Mouse (Mus musculus) lung, adult 2 months (tissue): ENCODE results near the gene Rfx7. TPM values are rescaled to one million over a fixed set of nuclear protein-coding genes. Genes with fewer than 3 reads are reported as not detected.

Experiments
- DNase-seq: peaks from one replicate; pipeline ENCODE4 v3.0.0; 2022
- H3K4me1 ChIP-seq: fragments of 200-500 bp; 2 replicates; pipeline ENCODE4 v1.6.1; 2011; ENCODE audit warnings: low read length; ENCODE audit not compliant: control insufficient read depth, insufficient read depth
- H3K4me3 ChIP-seq: fragments of 200-500 bp; replicated peaks from 2 replicates; pipeline ENCODE3; 2011; ENCODE audit warnings: low read depth, mild to moderate bottlenecking, control low read depth, low read length; ENCODE audit errors: extremely low read depth
- CTCF ChIP-seq: fragments of 200-500 bp; IDR thresholded peaks from 2 replicates; pipeline ENCODE4 v1.5.1; 2011; ENCODE audit warnings: mild to moderate bottlenecking, low read length, control low read depth; ENCODE audit not compliant: insufficient read depth
- POLR2A ChIP-seq: fragments of 200-500 bp; IDR thresholded peaks from 2 replicates; pipeline ENCODE4 v1.6.1; 2011; ENCODE audit warnings: low read depth, mild to moderate bottlenecking, control low read depth, low read length, borderline replicate concordance; ENCODE audit errors: extremely low read depth
- WGBS: fragments of 180-500 bp; shearing (Covaris S2); methylation state at CpG from one replicate; pipeline ENCODE4 v1.1.7; 2018; 5-methylcytosine and 5-hydroxymethylcytosine counted together
- polyA plus RNA-seq: library from polyadenylated mRNA; depleted of rRNA; stranded (reverse); fragments of >200 nt; gene quantifications from 2 replicates; pipeline ENCODE4 v1.2.3, GENCODE M21; 2012; rRNA removed

Rfx7 gene
- polyA plus RNA-seq = 4.1 and 6.1 TPM in 2 replicates

GRCm38 (mm10) chr9:72531996-72532380, at the start of gene Rfx7:
Gene Rfx7, plus strand, starts transcription at chr9:72532240.
- DNase-seq = no peak
- no peak for TF ChIP-seq CTCF
- TF ChIP-seq POLR2A = no peak; the same call in 1 of the 2 replicates
- H3K4me1 ChIP-seq = 0 out of 2 replicates have a peak, but pooled peaks cover 4% of the 10 kb centered on the region
- H3K4me3 ChIP-seq = peak within 1 kb of the TSS; percentile 75
- 5% methylated on average over 51 of the region's 63 CpGs for WGBS

- H3K4me3 ChIP-seq = no peak overlapping the region
Observed at GRCm38 (mm10) chr9:72488523-72488922, 43.5 kb upstream of the Rfx7 start.

DNA sequence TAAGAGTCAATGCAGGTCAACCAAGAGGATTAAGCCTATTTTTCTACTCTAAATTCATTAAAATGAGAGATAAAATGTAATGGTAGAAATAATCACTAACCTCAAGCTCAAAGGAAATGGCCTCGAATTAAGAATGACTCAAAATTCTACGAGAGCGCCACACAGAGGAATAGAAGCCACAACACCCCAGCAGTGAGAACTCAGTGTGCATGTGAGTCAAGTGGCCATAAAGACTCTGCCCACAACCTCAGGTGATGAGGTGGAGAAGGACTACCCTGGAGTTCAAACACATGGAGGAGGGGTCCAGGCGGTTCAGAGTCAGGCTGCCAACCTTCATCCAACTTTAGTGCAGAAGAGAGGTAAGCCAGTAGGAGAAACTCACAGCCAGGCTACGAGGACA, 42.9 kb upstream of the Rfx7 start:
- Histone ChIP-seq H3K4me3 (no peak overlapping the region), H3K4me1 (peaks cover 3% of the 10 kb centered on the region; the same call in 1 of the 2 replicates)
- DNase-seq = no peak
- WGBS = 88% methylated on average over 5 of the region's 5 CpGs
- TF ChIP-seq CTCF (no peak), POLR2A (no peak)

More at GRCm38 (mm10) chr9:72488523-72488922, 43.5 kb upstream of the Rfx7 start:
- peaks cover 3% of the 10 kb centered on the region; the same call in 1 of the 2 replicates for H3K4me1 ChIP-seq
- TF ChIP-seq CTCF (no peak), POLR2A (no peak)
- DNase-seq = no peak

GRCm38 (mm10) chr9:72491559-72492193, 40.4 kb upstream of the Rfx7 start:
- TF ChIP-seq CTCF = no peak
- peak; percentile 52; the same call in 1 of the 2 replicates for TF ChIP-seq POLR2A
- Histone ChIP-seq H3K4me1 (peaks cover 3% of the 10 kb centered on the region; the same call in 1 of the 2 replicates), H3K4me3 (peak overlapping the region; percentile 80)
- DNase-seq = peak; percentile 84
- under 1% methylated on average over 32 of the region's 32 CpGs for WGBS

DNA sequence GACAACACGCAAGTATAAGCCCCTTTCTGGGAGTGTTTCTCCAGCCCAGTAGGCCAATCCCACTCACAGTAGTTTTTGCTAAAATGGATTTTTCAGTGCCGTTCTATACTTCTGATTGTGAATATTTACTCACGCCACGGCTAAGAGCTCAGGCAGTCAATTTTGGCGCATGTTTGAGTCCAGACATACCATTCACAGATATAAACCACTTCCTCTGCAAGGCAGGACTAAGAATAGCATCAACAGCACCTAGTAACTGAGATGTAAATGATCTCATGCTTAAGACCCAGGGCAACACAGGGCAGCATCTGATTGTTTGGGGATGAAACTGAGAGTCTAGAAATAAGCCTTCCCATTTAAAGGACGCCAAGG, 39.9 kb upstream of the Rfx7 start, which contains the start of gene Tex9:
TSS of gene Tex9 (minus strand) at position 19 of the 372 bp plus-strand sequence.
- WGBS = 8% methylated on average over 6 of the region's 6 CpGs
- no peak for TF ChIP-seq CTCF
- TF ChIP-seq POLR2A = no peak
- Histone ChIP-seq H3K4me3 (peak within 1 kb of the TSS; percentile 80), H3K4me1 (peaks cover 3% of the 10 kb centered on the region; the same call in 1 of the 2 replicates)
- DNase-seq = no peak

DNA sequence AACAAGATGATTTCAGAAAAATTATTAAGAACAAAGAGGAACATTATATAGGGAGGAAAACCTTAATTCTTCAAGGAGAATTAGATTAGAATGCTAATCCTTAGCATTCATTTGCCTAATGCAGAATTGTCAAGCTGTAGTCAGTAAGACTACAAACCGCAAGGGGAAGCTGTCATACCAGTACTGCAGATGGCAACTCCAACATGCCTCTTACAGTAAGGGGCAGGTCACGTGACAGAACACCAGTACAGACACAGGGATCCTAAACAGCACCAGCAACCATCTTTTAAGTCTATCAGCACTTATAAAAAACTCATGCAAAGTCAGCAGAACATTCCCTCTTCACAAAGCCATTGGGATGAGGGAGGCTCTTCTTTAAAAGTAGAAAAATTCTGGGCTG, 38.6 kb upstream of the Rfx7 start:
- 87% methylated on average over 2 of the region's 2 CpGs for WGBS
- no peak for DNase-seq
- TF ChIP-seq POLR2A (no peak), CTCF (no peak)
- H3K4me1 ChIP-seq = peaks cover 3% of the 10 kb centered on the region; the same call in 1 of the 2 replicates
- H3K4me3 ChIP-seq = no peak overlapping the region

GRCm38 (mm10) chr9:72493984-72494685, 37.9 kb upstream of the Rfx7 start:
- H3K4me1 ChIP-seq = peaks cover 3% of the 10 kb centered on the region; the same call in 1 of the 2 replicates
- WGBS = 86% methylated on average over 3 of the region's 3 CpGs
- H3K4me3 ChIP-seq = no peak overlapping the region
- DNase-seq = no peak
- no peak for TF ChIP-seq CTCF

DNA sequence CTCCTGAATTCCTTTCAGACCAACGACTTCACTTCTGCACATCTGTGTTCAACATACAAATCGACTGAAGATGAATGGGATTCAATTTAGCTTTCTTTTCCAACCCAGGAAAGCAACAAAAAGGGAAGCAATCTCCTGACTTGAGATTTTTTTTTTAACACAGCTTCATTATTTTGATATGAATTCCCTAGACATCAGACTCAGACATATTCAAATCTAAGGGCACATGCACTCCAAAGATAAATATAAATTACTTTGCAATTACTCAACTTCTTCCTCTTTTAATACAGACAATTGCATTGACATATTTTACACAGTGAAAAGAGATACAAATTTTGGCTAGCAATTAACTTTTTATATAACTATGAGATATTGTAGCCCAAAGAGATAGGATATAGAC, 35.3 kb upstream of the Rfx7 start:
- TF ChIP-seq POLR2A = no peak
- no peak for TF ChIP-seq CTCF
- no peak for DNase-seq
- 61% methylated on average over 2 of the region's 2 CpGs for WGBS
- H3K4me3 ChIP-seq = no peak overlapping the region
- peaks cover 3% of the 10 kb centered on the region; the same call in 1 of the 2 replicates for H3K4me1 ChIP-seq

GRCm38 (mm10) chr9:72497171-72497570, 34.9 kb upstream of the Rfx7 start:
- no peak for DNase-seq
- 85% methylated on average over 3 of the region's 3 CpGs for WGBS
- TF ChIP-seq CTCF = no peak
- no peak for TF ChIP-seq POLR2A

DNA sequence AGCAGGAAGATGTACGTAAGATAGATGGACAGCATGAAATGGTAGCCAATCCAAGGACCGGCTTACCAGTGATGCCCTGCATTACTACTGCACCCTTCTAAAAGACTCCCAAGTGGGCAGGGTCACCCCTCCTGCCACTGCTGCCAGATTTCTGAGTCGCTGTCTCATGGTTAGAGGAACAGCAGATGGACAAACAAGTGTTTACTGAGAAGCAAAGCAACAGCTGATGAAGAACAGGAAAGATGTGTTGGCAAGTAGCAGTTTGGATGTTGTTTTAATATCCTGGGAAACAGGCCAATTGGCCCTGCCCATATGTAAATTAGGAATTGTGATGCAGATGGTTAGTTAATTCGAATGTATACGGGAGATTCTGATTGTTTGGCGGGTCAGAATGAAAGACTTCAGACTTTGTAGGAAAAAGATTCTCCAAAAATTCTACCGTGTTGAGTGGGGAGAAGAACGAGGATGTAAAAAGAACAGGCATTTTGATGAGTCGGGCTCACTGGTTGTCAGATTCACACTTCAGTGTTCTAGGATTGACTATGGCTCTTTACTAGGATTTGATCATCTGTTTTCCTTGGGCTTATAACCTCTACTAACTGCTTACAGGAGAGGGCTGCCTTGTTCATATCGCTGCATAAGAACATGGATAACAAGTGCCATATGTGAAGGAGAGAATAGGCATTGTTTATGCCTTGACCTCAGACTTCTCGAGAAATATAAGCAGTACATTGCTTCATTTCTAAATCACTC, 19.6 kb upstream of the Rfx7 start:
- WGBS = 58% methylated on average over 11 of the region's 11 CpGs
- no peak overlapping the region for H3K4me3 ChIP-seq
- no peak for DNase-seq
- TF ChIP-seq POLR2A (no peak), CTCF (no peak)
- H3K4me1 ChIP-seq = no peaks in the 10 kb centered on the region

More at GRCm38 (mm10) chr9:72497171-72497570, 34.9 kb upstream of the Rfx7 start:
- H3K4me3 ChIP-seq = no peak overlapping the region
- peaks cover under 1% of the 10 kb centered on the region; the same call in 1 of the 2 replicates for H3K4me1 ChIP-seq
